Mouse (Mus musculus) mouse embryonic stem cell (cell line): ENCODE measurements around the gene Peli2.

Experiments
- in situ Hi-C, 2 experiments: fragments of 300-500 bp; cut with MboI; formaldehyde crosslinking; loops; 1 replicate in 1 of 2; 3 replicates in 1 of 2; pipeline ENCODE4 v1.14.3; 2019 to 2020; ENCODE audit warnings: low sequenced_read_pairs in 2 of 2, low pct_unique_long_range_greater_than_20kb in 1 of 2, mixed read lengths in 1 of 2; ENCODE audit not compliant: unreplicated experiment in 1 of 2

Gene Peli2

DNA sequence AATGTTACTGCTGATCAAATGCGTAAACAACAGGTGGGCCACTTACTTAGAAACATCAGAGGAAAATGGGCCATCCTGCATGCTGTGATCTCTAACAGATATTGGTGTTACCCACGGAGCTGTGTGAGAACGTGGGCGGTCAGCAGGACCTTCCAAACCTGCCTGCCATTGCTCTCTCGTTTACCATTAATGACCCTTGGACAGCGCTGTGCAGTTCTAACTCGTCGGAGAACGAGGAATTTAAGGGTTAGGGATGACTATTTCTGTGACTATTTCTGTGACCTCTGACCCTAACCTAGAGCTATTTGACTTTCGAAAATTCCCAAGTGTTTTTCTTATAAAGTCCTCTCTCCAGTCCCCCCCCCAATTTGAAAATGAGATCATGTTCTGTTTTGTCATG lies 22.1 kb downstream of the Peli2 start:
- in situ Hi-C loops = no loop called here

DNA sequence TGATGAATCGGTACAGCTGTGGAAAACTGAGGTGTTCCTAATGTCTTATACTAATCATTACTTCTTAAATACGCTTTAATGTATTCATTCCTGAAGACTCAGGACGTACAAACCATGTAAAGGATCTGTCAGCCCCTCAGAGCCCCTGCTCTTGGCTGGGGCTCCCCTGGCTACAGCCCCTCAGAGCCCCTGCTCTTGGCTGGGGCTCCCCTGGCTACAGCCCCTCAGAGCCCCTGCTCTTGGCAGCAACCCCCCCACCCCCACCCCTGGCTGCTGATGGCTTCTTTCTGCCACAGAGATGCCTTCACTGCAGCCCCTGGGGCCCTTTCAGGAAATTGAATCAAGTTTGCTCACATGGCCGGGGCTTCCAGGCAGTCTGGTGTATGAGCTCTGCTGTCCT lies 22.5 kb downstream of the Peli2 start:
- in situ Hi-C loops = no loop called here

DNA sequence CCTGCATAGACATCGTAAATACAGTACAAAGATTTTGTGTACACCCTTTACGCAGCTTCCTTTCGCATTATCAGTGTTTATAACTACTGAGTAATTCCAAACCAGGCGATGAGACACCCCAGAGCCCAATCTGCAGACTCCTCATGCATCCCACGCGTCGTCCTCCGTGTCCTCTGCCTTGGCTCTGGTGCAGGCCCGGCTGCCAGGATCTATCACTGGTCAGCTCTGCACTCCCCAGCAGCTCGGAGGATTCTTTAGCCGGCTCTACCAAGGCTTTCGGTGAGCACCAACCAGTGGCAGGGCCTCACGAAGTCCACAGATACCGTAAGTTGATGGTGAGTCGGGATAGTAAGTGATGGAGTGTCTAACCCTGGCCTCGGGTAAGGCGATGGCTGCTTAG lies 23.7 kb downstream of the Peli2 start:
- in situ Hi-C loops = no loop called here

DNA sequence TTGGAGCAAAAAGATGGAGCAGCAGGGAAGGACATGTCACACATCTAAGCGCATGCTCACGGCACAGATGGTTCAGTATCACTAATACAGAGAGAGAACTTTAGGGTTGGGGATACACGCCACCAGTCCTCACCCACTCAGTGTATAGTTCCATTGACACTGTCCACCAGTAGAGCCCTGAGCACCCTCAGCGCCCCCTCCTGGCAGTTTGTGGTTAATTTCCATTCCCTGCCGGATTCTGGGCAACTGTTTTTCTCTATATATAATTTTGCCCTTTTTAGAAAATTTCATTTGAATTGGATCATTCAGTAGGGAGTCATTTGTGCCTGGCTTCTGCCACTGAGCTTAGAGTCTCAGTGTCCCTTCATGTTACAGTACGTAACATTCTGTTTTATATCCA lies 27.1 kb downstream of the Peli2 start:
- in situ Hi-C loops = no loop called here

DNA sequence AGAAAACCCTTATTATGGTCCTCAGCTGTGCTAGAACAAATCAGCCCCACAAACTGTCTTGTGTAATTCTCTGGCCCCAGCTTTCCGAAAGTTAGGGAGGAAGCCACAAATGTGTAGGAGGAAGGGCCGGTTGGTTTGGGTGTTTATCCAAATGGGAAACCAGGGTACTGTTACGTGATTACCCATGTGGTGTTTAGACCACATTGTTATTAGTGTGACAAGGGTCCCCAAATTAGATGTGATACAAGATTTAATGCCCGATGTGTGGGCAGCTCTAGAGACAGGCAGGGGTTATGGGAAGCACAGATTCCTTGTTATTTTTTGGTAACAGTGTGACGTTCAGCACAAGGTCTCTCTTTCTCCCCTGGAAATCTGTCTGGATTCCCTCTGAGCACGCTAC lies 28.0 kb downstream of the Peli2 start:
- in situ Hi-C loops = no loop called here

DNA sequence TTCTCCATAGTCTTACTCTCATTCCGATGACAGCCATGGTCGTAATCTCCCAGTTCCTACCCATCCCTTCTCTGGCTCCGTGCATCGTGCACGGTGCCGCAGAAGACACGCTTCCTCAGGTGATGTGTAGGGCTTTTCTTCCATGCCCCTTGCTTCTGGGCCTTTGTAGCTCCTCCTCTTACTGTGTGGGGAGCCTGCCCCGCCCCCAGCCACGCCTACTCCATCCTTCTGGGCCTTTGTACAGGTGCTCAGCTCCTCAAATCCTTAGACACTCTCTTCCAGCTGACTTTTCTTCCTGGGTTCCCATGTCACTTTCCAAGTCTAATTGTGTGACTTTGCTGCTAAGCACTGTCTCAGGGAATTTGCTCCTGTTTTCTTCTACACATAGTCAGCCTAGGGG lies 28.7 kb downstream of the Peli2 start:
- in situ Hi-C loops = no loop called here

DNA sequence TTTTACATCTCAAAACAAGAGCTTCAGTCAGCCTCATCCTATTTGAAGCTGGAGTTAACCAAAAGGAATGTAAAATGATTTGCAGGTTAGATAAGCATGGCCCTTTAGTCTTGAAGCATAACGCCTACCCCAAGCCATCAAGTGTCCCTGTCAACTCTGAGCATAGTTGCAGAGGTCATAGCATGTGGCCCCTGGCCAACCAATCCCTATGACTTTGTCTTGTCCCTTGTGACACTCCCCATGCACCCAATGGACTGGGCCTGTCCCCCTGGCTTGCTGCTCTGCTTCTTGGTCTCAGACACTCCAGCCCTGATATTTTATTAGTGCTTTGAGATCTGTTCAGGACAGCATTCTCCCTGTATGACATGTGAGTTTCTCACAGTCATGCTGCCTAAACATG lies 30.3 kb downstream of the Peli2 start:
- in situ Hi-C loops = no loop called here

DNA sequence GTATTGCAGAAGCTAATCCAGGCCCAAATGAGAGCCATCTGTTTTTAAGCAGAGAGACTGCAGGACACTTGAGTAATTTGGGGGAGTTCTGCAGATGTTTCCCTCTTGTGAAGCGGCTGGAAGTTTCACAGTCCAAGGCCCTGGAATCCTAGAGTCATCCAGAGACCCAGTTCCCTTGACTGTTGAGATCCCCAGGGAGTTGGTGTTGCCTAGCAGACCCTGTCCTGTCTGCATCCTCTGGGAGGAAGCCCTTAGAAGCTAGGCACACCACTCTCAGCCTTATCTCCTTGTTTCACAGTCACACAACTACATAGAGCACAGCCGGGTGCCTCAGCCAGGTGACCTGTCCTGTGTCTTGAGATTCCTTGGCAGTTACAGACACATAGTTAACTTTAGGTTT lies 30.9 kb downstream of the Peli2 start:
- in situ Hi-C loops = no loop called here

DNA sequence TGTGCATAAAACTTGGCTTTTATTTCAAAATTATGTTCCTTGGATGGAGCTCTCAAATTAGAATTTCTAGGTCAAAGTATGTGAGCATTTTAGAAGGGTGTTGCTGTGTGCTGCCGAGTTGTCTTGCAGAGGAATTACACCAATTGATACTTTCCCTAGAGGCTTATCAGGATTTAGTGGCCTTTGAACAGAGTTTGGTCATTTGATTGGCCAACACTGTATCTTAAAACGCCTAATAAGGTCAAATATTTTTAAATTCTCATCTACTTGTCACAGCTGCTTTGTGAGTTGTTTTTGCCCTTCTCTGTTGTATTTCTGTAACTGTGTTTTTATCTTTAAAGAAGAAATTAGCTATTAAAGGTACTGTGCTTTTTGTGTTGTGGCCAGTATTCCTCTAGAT lies 32.4 kb downstream of the Peli2 start:
- in situ Hi-C loops = no loop called here

DNA sequence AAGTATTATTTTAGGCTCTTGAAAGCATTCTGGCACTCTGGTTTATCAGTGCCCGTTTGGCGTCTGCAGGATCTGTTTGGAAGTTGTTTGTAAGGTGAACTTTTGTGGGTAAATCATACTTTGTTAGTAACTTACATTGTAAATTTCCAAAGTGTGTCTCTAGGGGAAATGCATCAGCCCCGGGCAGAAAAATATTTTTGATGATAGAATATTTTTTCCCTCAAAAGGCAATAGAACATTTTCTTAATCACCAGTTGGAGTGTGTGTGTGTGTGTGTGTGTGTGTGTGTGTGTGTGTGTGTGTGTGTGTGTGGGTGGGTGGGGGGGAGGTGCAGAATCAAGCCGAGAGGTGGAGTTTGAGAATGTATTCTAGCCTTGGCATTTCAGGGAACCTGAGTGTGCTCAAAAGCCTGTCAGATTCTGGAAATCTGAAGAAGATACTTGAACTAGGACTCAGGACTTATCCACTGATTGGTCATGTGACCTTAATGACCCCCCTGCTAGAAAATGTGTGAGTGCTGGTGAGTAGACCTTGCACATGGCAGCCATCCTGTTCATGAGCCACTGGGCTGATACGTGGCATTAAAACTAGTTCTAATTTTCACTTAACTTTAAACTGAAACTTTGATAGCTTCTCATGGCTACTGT lies 33.4 kb downstream of the Peli2 start:
- in situ Hi-C loops = no loop called here

DNA sequence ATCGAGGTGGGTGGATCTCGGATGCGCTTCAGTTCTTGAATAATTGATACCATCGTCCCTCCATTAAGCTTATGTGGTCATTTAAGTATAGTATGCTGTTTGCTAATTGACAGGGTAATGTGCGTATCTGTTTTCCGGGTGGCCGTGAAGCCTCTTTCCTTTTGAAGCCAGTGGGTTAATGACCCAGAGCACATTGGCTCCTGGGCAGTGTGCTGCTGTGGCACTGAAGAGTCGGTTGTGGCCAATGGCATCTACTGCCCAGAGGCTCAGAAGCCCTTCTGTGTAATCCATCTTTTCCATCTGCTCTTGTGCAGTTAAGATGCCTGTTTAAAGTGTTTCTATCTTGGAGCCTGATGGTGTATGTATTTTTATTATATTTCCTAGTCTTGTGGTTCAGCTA lies 34.0 kb downstream of the Peli2 start:
- in situ Hi-C loops = no loop called here

DNA sequence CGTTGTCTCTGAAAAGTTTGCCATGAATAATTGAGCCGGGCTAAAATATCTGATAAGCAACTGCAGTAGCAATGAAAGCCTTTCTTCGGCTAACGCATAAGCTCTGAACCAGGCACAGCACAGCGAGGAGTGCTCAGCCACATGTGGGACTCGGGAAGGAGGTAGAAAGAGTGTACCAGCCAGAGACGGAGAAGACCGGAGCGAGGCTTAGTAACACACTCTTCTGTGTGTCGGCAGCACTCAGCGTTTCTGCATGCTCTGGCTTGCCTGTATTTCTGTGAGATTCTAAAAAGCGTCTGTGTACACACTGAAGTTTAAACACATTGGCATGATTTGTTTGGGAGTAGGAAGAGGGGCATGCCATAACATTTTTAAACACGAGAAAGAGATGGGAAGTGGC lies 34.5 kb downstream of the Peli2 start:
- in situ Hi-C loops = no loop called here

DNA sequence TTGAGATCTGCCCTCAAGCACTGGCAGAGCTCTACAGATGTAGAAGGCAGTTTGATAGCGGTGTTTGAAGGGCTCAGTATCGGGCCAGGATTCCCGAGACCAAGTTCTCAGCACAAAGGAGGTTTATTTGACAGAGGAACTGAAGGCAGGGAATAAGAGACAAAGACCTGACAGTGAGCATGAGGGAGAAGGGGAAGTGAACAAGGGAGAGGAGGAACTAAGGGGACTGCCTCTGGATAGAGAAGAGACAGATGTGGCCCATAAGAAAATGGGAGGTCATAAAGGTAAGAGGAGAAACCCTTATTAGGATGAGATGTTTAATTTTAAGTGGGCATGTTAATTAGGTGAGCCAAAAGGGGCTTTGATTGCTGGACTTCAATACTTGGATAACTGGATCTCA lies 36.5 kb downstream of the Peli2 start:
- in situ Hi-C loops = no loop called here

DNA sequence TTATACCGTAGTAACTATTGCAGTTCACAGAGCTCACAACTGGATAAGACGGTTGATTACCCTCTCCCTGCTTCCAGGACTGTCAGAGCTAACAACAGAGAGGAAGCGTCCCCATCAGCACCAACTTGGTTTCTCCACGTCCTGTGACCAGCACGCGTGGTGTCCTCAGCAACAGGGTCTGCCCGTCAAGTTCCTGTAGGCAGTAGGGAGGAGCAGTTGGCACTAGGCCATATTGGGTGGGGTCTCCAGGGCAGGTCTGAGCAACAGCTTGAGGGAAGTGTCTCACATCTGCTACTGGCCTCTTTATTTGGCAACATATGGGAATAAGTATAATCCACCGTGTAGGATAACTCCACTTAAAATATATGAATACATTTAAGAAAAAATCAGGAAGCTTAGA lies 37.2 kb downstream of the Peli2 start:
- in situ Hi-C loops = no loop called here

DNA sequence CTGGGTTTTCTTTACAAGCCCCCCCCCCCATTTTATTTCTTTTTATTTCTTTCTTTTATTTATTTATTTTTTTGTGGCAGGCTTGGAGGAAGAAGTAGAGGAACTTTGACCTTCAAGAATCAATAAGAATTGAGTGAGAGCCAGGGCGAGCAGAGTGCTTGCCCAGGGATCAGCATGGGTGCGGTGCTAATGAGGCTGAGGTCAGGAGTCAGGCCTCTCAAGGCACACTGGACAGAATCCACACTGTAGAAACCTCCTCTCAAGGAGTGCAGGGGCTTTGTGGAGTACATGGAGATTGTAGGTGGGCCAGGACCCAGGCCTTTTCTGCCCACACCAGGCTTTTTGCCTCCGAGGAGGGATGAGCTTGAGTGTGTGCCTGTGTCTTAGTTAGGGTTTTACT lies 38.8 kb downstream of the Peli2 start:
- in situ Hi-C loops = no loop called here

DNA sequence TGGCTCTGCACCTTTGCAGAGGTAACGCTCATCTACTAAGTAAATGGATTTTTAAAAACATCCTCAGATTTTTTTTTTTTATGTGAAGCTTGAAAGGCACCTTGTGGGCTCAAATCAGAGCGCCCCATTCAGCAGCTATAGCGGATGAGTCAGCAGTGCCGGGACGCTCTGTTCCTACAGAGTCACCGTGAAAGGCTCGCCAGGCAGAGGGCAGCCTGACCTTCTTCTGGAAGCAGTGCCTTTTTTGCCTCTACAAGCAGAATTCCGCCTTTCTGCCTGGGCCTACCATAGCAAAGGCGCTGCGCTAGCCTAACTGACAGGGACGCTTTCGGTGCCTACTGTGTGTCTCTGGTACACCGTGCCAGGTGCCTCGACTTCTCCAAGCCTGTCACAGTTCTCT lies 41.8 kb downstream of the Peli2 start:
- in situ Hi-C loops = no loop called here

DNA sequence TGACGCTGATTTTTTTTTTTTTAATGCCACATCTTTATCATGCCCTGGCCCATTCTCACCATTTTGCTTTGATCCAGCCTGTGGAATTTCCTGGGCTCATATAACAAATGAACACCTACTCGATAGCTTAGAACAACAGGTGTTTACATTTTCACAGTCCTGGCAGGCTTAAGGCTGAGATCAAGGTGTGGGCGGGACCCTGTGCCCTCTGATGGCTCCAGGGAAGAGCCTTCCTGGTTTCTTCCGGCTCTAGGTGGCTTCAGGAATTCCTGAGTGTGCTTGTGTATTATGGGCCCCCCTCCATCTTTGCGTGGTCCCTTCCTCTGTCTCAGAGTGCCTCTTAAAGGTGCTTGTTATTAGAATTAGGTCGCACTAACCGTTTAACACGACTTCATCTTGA lies 44.3 kb downstream of the Peli2 start:
- in situ Hi-C loops = no loop called here

DNA sequence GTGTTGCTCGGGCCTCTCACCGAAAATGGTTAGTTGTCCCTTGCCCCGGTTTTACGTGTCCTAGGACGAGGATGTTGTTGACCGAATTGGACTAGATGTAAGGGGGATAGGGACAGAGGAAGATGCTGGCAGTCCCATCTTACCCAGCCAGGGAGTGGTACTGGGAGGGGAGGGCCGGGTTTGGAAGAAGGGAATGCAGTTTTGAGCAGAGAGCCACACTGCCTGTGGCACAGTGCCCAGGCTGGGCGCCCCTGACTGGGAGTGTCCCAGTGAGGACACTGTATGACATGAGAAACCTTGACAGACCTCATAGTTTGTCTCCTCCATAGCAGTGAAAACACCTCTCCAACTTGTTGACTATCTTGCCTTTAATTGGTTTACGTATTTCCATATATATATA lies 45.8 kb downstream of the Peli2 start:
- in situ Hi-C loops = no loop called here

DNA sequence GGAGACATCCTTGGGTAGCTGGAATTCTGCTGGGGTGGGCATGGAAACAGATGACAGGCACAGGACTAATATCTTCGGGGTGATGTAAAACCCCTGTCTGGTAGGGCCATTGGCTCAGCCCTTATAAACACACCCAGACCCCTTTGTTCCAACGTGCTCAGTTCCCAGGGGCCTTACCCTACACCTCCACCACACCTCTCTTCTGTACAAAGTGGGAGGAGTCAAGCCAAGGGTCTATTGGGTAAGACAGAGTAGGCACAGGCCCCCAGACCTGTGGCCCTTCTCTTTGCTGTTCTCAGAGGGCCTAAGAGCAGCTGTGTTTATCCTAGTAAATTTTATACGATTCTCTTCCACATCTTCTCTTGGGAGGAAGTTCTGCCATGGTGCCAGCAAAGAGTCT lies 46.4 kb downstream of the Peli2 start:
- in situ Hi-C loops = no loop called here

DNA sequence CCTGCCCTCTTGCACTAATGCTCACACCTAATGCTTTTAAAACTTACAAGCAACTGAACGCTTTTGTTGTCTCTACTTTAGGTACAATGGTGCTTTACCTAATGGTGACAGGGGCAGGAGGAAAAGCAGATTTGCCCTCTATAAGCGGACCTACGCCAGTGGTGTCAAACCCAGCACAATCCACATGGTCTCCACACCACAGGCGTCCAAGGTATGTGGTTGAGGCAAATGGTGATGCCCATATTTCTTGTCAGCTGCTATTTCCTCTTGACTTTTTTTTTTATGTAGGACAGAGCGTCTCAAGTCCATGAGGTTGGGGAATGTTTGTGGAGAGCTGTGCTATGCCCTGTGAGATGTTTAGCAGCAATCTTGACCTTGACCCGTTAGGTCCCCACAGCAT lies 47.5 kb downstream of the Peli2 start:
- in situ Hi-C loops = no loop called here

DNA sequence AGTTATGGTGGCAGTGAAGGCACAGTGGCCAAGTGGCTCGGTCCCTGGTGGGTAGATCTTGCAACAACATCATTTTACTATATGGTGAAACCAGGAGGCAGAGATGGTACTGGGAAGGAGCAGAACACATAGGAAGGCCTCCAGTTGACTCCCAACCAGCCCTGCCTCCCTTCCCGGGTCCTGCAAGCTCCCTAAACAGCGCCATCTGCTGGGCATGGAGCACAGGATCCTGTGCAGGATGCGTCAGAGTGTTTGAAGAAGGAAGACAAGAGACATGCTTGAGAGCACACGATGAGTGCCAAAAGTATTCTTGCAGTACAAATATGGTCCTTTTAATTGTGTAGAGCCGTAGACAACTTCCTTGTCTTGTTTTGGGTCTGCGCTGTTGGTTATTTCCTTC lies 49.3 kb downstream of the Peli2 start:
- in situ Hi-C loops = no loop called here
